Mouse (Mus musculus) neural tube, embryonic 15.5 days (tissue): Measurements from ENCODE around the gene Tmcc1. TPM values are rescaled to one million over a fixed set of nuclear protein-coding genes. Genes with fewer than 3 reads are reported as not detected.
"Not testable (repeated sequence)": the region's sequence is repeated elsewhere in the genome, so short reads cannot be mapped to it uniquely, and the experiment has no call there.

Experiments used
- ATAC-seq: fragments of 200-750 bp; cut with Nextera tagmentation; 2 replicates; pipeline ENCODE4 v1.8.0; 2017; ENCODE audit warnings: mild to moderate bottlenecking, moderate TSS enrichment, moderate library complexity; ENCODE audit not compliant: low FRiP score
- H3K27ac ChIP-seq: fragments of 300-500 bp; sonication (generic); replicated peaks from 2 replicates; pipeline ENCODE4 v1.5.1; 2015; ENCODE audit warnings: mild to moderate bottlenecking, inconsistent platforms
- H3K27me3 ChIP-seq: fragments of 300-500 bp; sonication (generic); replicated peaks from 2 replicates; pipeline ENCODE4 v1.6.1; 2015; ENCODE audit warnings: inconsistent platforms
- H3K36me3 ChIP-seq: fragments of 300-500 bp; sonication (generic); 2 replicates; pipeline ENCODE4 v1.6.1; 2015; ENCODE audit warnings: inconsistent platforms
- H3K4me1 ChIP-seq: fragments of 300-500 bp; sonication (generic); 2 replicates; pipeline ENCODE4 v1.6.1; 2015; ENCODE audit warnings: inconsistent platforms
- H3K4me2 ChIP-seq: fragments of 300-500 bp; sonication (generic); 2 replicates; pipeline ENCODE4 v1.6.1; 2015; ENCODE audit warnings: inconsistent platforms, mild to moderate bottlenecking, moderate library complexity
- H3K4me3 ChIP-seq: fragments of 300-500 bp; sonication (generic); replicated peaks from 2 replicates; pipeline ENCODE4 v1.5.1; 2015; ENCODE audit warnings: mild to moderate bottlenecking, inconsistent platforms
- H3K9ac ChIP-seq: fragments of 300-500 bp; sonication (generic); replicated peaks from 2 replicates; pipeline ENCODE4 v1.6.1; 2015; ENCODE audit warnings: mild to moderate bottlenecking, inconsistent platforms
- H3K9me3 ChIP-seq: fragments of 300-500 bp; sonication (generic); replicated peaks from 2 replicates; pipeline ENCODE4 v1.6.1; 2016; ENCODE audit warnings: inconsistent platforms
- WGBS: fragments of 180-500 bp; shearing (Covaris S2); methylation state at CpG from one replicate; pipeline ENCODE4 v1.1.7; 2015; ENCODE audit warnings: mixed read lengths; 5-methylcytosine and 5-hydroxymethylcytosine counted together
- polyA plus RNA-seq: library from polyadenylated mRNA; unstranded; fragments of >200 nt; fragmentation: Nextera tagmentation; extraction: Ambion mirVana; gene quantifications from 2 replicates; pipeline ENCODE4 v1.2.1, GENCODE M21; 2015

The Tmcc1 gene
- polyA plus RNA-seq, 1 experiment from 2014 or later: 25.2 TPM

GRCm38 (mm10) chr6:116072221-116072745 lies 121.0 kb downstream of the Tmcc1 start:
- H3K27ac ChIP-seq: peak overlapping the region; percentile 28; the same call in 1 of the 2 replicates
- H3K4me2 ChIP-seq: peak overlapping the region; percentile 3; the same call in 1 of the 2 replicates
- ATAC-seq: no peak
- no peak overlapping the region for H3K4me3 ChIP-seq
- H3K4me1 ChIP-seq: peaks cover 8% of the 10 kb centered on the region
- no peaks in the 10 kb centered on the region for H3K36me3 ChIP-seq
- H3K9ac ChIP-seq: no peak overlapping the region
- 44% methylated on average over 6 of the region's 6 CpGs for WGBS
- H3K9me3 ChIP-seq: no peaks in the 10 kb centered on the region
- no peaks in the 10 kb centered on the region for H3K27me3 ChIP-seq

GRCm38 (mm10) chr6:116071781-116072180 lies 121.5 kb downstream of the Tmcc1 start:
- Histone ChIP-seq H3K9ac (no peak overlapping the region), H3K36me3 (no peaks in the 10 kb centered on the region), H3K27ac (no peak overlapping the region), H3K4me3 (no peak overlapping the region), H3K4me1 (peaks cover 8% of the 10 kb centered on the region), H3K4me2 (no peak overlapping the region), H3K9me3 (no peaks in the 10 kb centered on the region), H3K27me3 (no peaks in the 10 kb centered on the region)
- WGBS: 97% methylated on average over 2 of the region's 2 CpGs
- ATAC-seq: no peak

- Histone ChIP-seq H3K9ac (no peak overlapping the region), H3K36me3 (no peaks in the 10 kb centered on the region), H3K9me3 (no peaks in the 10 kb centered on the region), H3K27me3 (no peaks in the 10 kb centered on the region), H3K4me3 (no peak overlapping the region), H3K27ac (no peak overlapping the region), H3K4me1 (peaks cover 8% of the 10 kb centered on the region), H3K4me2 (no peak overlapping the region)
- 94% methylated on average over 3 of the region's 3 CpGs for WGBS
- ATAC-seq: no peak
Measured at GRCm38 (mm10) chr6:116070558-116070957, 122.7 kb downstream of the Tmcc1 start.

GRCm38 (mm10) chr6:116063516-116063915 lies 129.8 kb downstream of the Tmcc1 start:
- Histone ChIP-seq H3K9ac (no peak overlapping the region), H3K4me2 (no peak overlapping the region), H3K27ac (no peak overlapping the region), H3K9me3 (no peaks in the 10 kb centered on the region), H3K36me3 (no peaks in the 10 kb centered on the region), H3K4me3 (no peak overlapping the region), H3K4me1 (peaks cover 4% of the 10 kb centered on the region), H3K27me3 (no peaks in the 10 kb centered on the region)
- WGBS: 64% methylated on average over 1 of the region's 1 CpGs
- no peak for ATAC-seq

- not testable (repeated sequence) for H3K9ac ChIP-seq, H3K4me3 ChIP-seq, ATAC-seq, H3K27ac ChIP-seq, H3K36me3 ChIP-seq, H3K4me2 ChIP-seq, H3K9me3 ChIP-seq, H3K27me3 ChIP-seq
- H3K4me1 ChIP-seq: peaks cover 28% of the 10 kb centered on the region
Measured at GRCm38 (mm10) chr6:116059542-116059941, 133.7 kb downstream of the Tmcc1 start.

GRCm38 (mm10) chr6:116058541-116059300 lies 134.6 kb downstream of the Tmcc1 start:
- H3K4me2 ChIP-seq: no peak overlapping the region
- H3K4me3 ChIP-seq: no peak overlapping the region
- H3K4me1 ChIP-seq: peaks cover 36% of the 10 kb centered on the region
- WGBS: 58% methylated on average over 3 of the region's 3 CpGs
- no peak for ATAC-seq
- H3K27me3 ChIP-seq: no peaks in the 10 kb centered on the region
- H3K27ac ChIP-seq: no peak overlapping the region; the same call in 1 of the 2 replicates
- H3K9me3 ChIP-seq: no peaks in the 10 kb centered on the region
- H3K9ac ChIP-seq: no peak overlapping the region
- no peaks in the 10 kb centered on the region for H3K36me3 ChIP-seq

- peaks cover 44% of the 10 kb centered on the region for H3K4me1 ChIP-seq
- H3K9me3 ChIP-seq: no peaks in the 10 kb centered on the region
- no peaks in the 10 kb centered on the region for H3K27me3 ChIP-seq
- 2% methylated on average over 13 of the region's 13 CpGs for WGBS
- no peaks in the 10 kb centered on the region for H3K36me3 ChIP-seq
- H3K27ac ChIP-seq: peak overlapping the region; percentile 87
- H3K9ac ChIP-seq: peak overlapping the region; percentile 56
- H3K4me2 ChIP-seq: peak overlapping the region; percentile 56
- peak; percentile 91 for ATAC-seq
- peak overlapping the region; percentile 38 for H3K4me3 ChIP-seq
Measured at GRCm38 (mm10) chr6:116056676-116057264, 136.5 kb downstream of the Tmcc1 start.

GRCm38 (mm10) chr6:116055766-116056165 lies 137.5 kb downstream of the Tmcc1 start:
- Histone ChIP-seq H3K27me3 (no peaks in the 10 kb centered on the region), H3K9me3 (no peaks in the 10 kb centered on the region), H3K36me3 (no peaks in the 10 kb centered on the region), H3K4me2 (peak overlapping the region; percentile 56), H3K4me3 (peak overlapping the region; percentile 38), H3K27ac (no peak overlapping the region), H3K4me1 (peaks cover 46% of the 10 kb centered on the region), H3K9ac (no peak overlapping the region)
- ATAC-seq: no peak
- WGBS: 90% methylated on average over 2 of the region's 2 CpGs

- 74% methylated on average over 1 of the region's 1 CpGs for WGBS
- H3K27ac ChIP-seq: no peak overlapping the region; the same call in 1 of the 2 replicates
Measured at GRCm38 (mm10) chr6:116055001-116055471, 138.2 kb downstream of the Tmcc1 start.

GRCm38 (mm10) chr6:116047896-116048295 lies 145.4 kb downstream of the Tmcc1 start:
- no peak overlapping the region for H3K4me3 ChIP-seq
- no peaks in the 10 kb centered on the region for H3K9me3 ChIP-seq
- no peak overlapping the region for H3K27ac ChIP-seq
- 0 out of 2 replicates have a peak, but pooled peaks cover 5% of the 10 kb centered on the region for H3K36me3 ChIP-seq
- H3K4me1 ChIP-seq: peaks cover 18% of the 10 kb centered on the region; the same call in 1 of the 2 replicates
- no peaks in the 10 kb centered on the region for H3K27me3 ChIP-seq
- H3K4me2 ChIP-seq: no peak overlapping the region
- H3K9ac ChIP-seq: no peak overlapping the region
- 50% methylated on average over 1 of the region's 1 CpGs for WGBS
- ATAC-seq: no peak

More at GRCm38 (mm10) chr6:116055001-116055471, 138.2 kb downstream of the Tmcc1 start:
- no peak overlapping the region for H3K4me3 ChIP-seq
- peaks cover 51% of the 10 kb centered on the region for H3K4me1 ChIP-seq
- no peaks in the 10 kb centered on the region for H3K36me3 ChIP-seq
- no peak for ATAC-seq
- peak overlapping the region; percentile 47 for H3K4me2 ChIP-seq
- H3K9ac ChIP-seq: no peak overlapping the region
- no peaks in the 10 kb centered on the region for H3K27me3 ChIP-seq
- no peaks in the 10 kb centered on the region for H3K9me3 ChIP-seq

- Histone ChIP-seq H3K36me3 (peaks cover 8% of the 10 kb centered on the region; the same call in 1 of the 2 replicates), H3K4me2 (no peak overlapping the region), H3K4me3 (no peak overlapping the region), H3K27ac (no peak overlapping the region), H3K4me1 (peaks cover 14% of the 10 kb centered on the region; the same call in 1 of the 2 replicates), H3K9ac (no peak overlapping the region), H3K27me3 (no peaks in the 10 kb centered on the region), H3K9me3 (0 out of 2 replicates have a peak, but pooled peaks cover 3% of the 10 kb centered on the region)
- 73% methylated on average over 3 of the region's 3 CpGs for WGBS
- no peak for ATAC-seq
Measured at GRCm38 (mm10) chr6:116047366-116047765, 145.9 kb downstream of the Tmcc1 start.
